ENCODE assay signal across 9 mouse cellular contexts in the genomic region with DNA sequence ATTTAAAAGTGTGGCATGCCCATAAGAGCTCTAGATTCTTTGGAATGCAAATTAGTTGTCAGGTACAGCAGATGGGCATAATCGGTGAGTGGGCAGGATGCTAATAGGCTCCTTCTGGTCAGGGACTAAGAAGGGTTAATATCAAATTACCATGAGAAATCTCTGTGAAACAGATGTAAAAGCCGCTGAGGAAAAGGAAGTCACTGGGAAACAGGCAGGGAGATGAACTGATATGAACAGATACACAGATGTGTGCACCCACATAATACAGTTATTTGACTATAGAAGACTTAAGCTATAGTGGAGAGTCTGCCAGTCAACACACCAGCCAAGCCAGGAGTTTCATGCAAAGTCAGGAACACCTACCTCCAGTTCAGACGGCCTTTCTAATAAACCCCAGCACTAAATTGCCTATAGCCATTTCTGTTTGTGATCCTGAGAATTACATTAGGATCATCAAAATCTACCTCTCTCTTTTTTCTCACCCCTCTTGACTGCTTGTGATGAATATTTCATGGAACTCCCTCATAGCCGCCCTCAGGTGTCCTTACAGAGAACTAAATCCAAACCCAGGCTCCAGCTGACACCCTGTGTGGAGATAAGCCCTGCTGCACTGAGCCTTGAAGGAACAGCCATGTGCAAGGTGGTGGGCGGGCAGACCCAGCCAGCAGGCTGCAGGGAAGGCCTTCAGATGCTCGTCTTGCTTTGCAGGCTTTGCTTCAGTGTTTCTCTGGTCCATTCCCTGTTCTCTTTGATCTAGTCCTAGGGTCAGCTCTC.
A peak's percentile ranks its signal among the peaks of the same experiment; 100 is the strongest.
DNase-seq lines count a peak whose midpoint lies in the region; ATAC-seq lines count a peak whose summit lies in the region.
"Had no signal": no experiment of that assay in that cellular context is flagged by ENCODE, and none has a peak within 500 bp of the region (broad histone marks: within the 10 kb centered on the region; RNA-seq: fewer than 3 reads in every experiment).

No protein-coding gene starts in this region.

- H3K9me3 ChIP-seq in hindbrain, embryonic 15.5 days, result no peaks in the 10 kb centered on the region
- H3K9me3 ChIP-seq in neural tube, embryonic 14.5 days (ENCODE audit: control insufficient read depth, low read length), result no peaks in the 10 kb centered on the region

- H3K4me1 ChIP-seq in hindbrain, embryonic 15.5 days (replicated peaks), result peaks cover 13% of the 10 kb centered on the region
- H3K4me1 ChIP-seq in neural tube, embryonic 14.5 days (ENCODE audit: control insufficient read depth, insufficient read depth, low read length), result no peaks in the 10 kb centered on the region; the same call in 1 of the 2 replicates

- H3K4me2 ChIP-seq in hindbrain, embryonic 15.5 days, result no peak overlapping the region
- H3K4me2 ChIP-seq in neural tube, embryonic 14.5 days (ENCODE audit: low read depth, low read length), result no peak overlapping the region

- 38% methylated on average over 6 of the region's 6 CpGs for WGBS in hindbrain, embryonic 15.5 days
- 43% methylated on average over 6 of the region's 6 CpGs for WGBS in neural tube, embryonic 14.5 days

- no peaks in the 10 kb centered on the region for H3K27me3 ChIP-seq in hindbrain, embryonic 15.5 days
- H3K27me3 ChIP-seq in neural tube, embryonic 14.5 days (ENCODE audit: control insufficient read depth, insufficient read depth, low read length), result no peaks in the 10 kb centered on the region

- peak overlapping the region; percentile 46 for H3K27ac ChIP-seq in hindbrain, embryonic 15.5 days (replicated peaks)
- H3K27ac ChIP-seq in neural tube, embryonic 14.5 days (ENCODE audit: low read depth, low read length), result peak overlapping the region; percentile 46; the same call in 1 of the 2 replicates

- H3K36me3 ChIP-seq in hindbrain, embryonic 15.5 days, result no peaks in the 10 kb centered on the region
- H3K36me3 ChIP-seq in neural tube, embryonic 14.5 days (ENCODE audit: control insufficient read depth, insufficient read depth, low read length), result no peaks in the 10 kb centered on the region

- H3K9ac ChIP-seq in hindbrain, embryonic 15.5 days, result no peak overlapping the region
- H3K9ac ChIP-seq in neural tube, embryonic 14.5 days (replicated peaks; ENCODE audit: low read depth, low read length), result no peak overlapping the region
- H3K9ac ChIP-seq: liver, postnatal 0 days had no signal

- no peak for ATAC-seq in hindbrain, embryonic 15.5 days (ENCODE audit: low FRiP score, low read depth)
- no peak for ATAC-seq in neural tube, embryonic 14.5 days (ENCODE audit: low read depth)
- ATAC-seq: liver, postnatal 0 days had no signal

- H3K4me3 ChIP-seq in hindbrain, embryonic 15.5 days, result no peak overlapping the region
- H3K4me3 ChIP-seq in neural tube, embryonic 14.5 days (ENCODE audit: low read depth, low read length), result no peak overlapping the region

- peak; percentile 31 for DNase-seq in layer of hippocampus, adult 11-12 months (ENCODE audit: low spot score)
- no peak for DNase-seq in layer of hippocampus, adult 9-10 months (ENCODE audit: low spot score)
- peak; percentile 93 for DNase-seq in brain, adult 2 months (ENCODE audit: low read depth, low spot score)
- DNase-seq in lung, adult 18-20 months, result no peak
- no peak for DNase-seq in adrenal gland, adult 8-10 months
- DNase-seq in heart, adult 8-10 months (ENCODE audit: low spot score), result no peak

Comparison
In these comparisons a context has a peak if more than half of its experiments do, and no peak if none do; other contexts are left out.
1. DNase-seq: peak in layer of hippocampus, adult 11-12 months (single experiment) and brain, adult 2 months (single experiment); none in layer of hippocampus, adult 9-10 months (single experiment), lung, adult 18-20 months (0 of 2), adrenal gland, adult 8-10 months (single experiment) and heart, adult 8-10 months (single experiment).